Mouse (Mus musculus) testis, adult 2 months (tissue): ENCODE results near the gene Malsu1.

Source experiments
- CTCF ChIP-seq: fragments of 200-500 bp; IDR thresholded peaks from 2 replicates; pipeline ENCODE4 v1.5.1; 2012; ENCODE audit warnings: low read depth, mild to moderate bottlenecking, inconsistent platforms, low read length, moderate library complexity; ENCODE audit not compliant: control insufficient read depth, insufficient read depth, insufficient replicate concordance
- POLR2A ChIP-seq: fragments of 200-500 bp; IDR thresholded peaks from 2 replicates; pipeline ENCODE4 v1.6.1; 2012; ENCODE audit warnings: low read depth, mild to moderate bottlenecking, inconsistent platforms, low read length, moderate library complexity; ENCODE audit not compliant: control insufficient read depth

DNA sequence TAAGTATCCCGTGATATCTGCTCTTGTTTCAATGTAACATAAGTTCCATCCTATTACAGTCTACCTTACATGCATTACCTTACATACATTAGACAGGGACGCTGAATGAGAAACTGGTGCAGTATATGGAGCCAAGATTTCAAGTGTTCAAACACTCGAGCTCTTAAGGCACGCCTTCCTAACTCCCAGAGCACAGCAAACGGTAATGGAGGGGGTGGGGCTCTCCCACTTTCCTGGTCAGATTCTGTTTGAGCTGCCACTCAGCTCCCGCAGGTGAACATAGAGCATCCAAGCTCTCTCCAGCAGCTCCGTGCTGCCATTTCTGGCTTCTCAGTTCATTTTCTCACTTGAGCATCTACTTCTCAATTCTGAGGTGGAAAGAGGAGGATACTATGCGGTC is 44.9 kb downstream of the Malsu1 start:
- TF ChIP-seq POLR2A: no peak
- TF ChIP-seq CTCF: no peak
